Mouse (Mus musculus) ES-Bruce4 (cell line): ENCODE data around the gene Gm10837. TPM values are rescaled to one million over a fixed set of nuclear protein-coding genes. Genes with fewer than 3 reads are reported as not detected.

Experiments
- H3K27ac ChIP-seq: 2 replicates; pipeline ENCODE4 v1.5.1; 2012; ENCODE audit warnings: low read length, inconsistent platforms; ENCODE audit not compliant: insufficient read depth
- H3K27me3 ChIP-seq: 2 replicates; pipeline ENCODE4 v1.6.1; 2012; ENCODE audit warnings: mild to moderate bottlenecking, low read length, inconsistent platforms; ENCODE audit not compliant: control insufficient read depth, poor library complexity, insufficient read depth, severe bottlenecking
- H3K36me3 ChIP-seq: 2 replicates; pipeline ENCODE4 v1.6.1; 2012; ENCODE audit warnings: inconsistent platforms, mild to moderate bottlenecking, low read length, moderate library complexity; ENCODE audit not compliant: control insufficient read depth, poor library complexity, insufficient read depth, severe bottlenecking
- H3K4me1 ChIP-seq: one replicate; pipeline ENCODE4 v1.8.1; 2011; ENCODE audit warnings: low read length; ENCODE audit not compliant: control insufficient read depth, insufficient read depth
- H3K4me3 ChIP-seq: 2 replicates; pipeline ENCODE4 v1.5.1; 2011; ENCODE audit warnings: low read depth, mild to moderate bottlenecking, low read length
- H3K9ac ChIP-seq: 2 replicates; pipeline ENCODE4 v1.6.1; 2012; ENCODE audit warnings: low read depth, mild to moderate bottlenecking, inconsistent platforms; ENCODE audit not compliant: poor library complexity, severe bottlenecking
- H3K9me3 ChIP-seq: replicated peaks from 2 replicates; pipeline ENCODE4 v1.6.1; 2012; ENCODE audit warnings: mild to moderate bottlenecking, low read length, inconsistent platforms; ENCODE audit not compliant: control insufficient read depth, poor library complexity, insufficient read depth, severe bottlenecking
- CTCF ChIP-seq: IDR thresholded peaks from one replicate; pipeline ENCODE4 v1.8.1; 2011; ENCODE audit warnings: low read depth, low read length
- EP300 ChIP-seq: IDR thresholded peaks from 2 replicates; pipeline ENCODE4 v1.6.1; 2011; ENCODE audit warnings: low read depth, low read length; ENCODE audit not compliant: insufficient read depth
- POLR2A ChIP-seq: IDR thresholded peaks from one replicate; pipeline ENCODE4 v1.8.1; 2011; ENCODE audit warnings: low read length; ENCODE audit not compliant: insufficient read depth
- polyA plus RNA-seq: library from polyadenylated mRNA; stranded (reverse); fragments of >200 nt; gene quantifications from 2 replicates; pipeline ENCODE4 v1.2.4, GENCODE M21; 2011; ENCODE audit warnings: low read depth; ENCODE audit not compliant: missing spikeins, insufficient read depth, insufficient read length

Gm10837 gene
- polyA plus RNA-seq, 1 experiment, result not detected

GRCm38 (mm10) chr14:122474041-122474890 lies 16.1 kb upstream of the Gm10837 start:
- no peaks in the 10 kb centered on the region for H3K36me3 ChIP-seq
- no peaks in the 10 kb centered on the region for H3K4me1 ChIP-seq
- peak overlapping the region; percentile 80 for H3K9ac ChIP-seq
- H3K9me3 ChIP-seq, result no peaks in the 10 kb centered on the region
- H3K4me3 ChIP-seq, result peak overlapping the region; percentile 81
- H3K27ac ChIP-seq, result no peak overlapping the region; the same call in 1 of the 2 replicates
- TF ChIP-seq POLR2A (no peak), CTCF (no peak), EP300 (no peak; the same call in 1 of the 2 replicates)
- peaks cover 24% of the 10 kb centered on the region for H3K27me3 ChIP-seq

- Histone ChIP-seq H3K9me3 (no peaks in the 10 kb centered on the region), H3K27ac (no peak within 1 kb of the TSS; the same call in 1 of the 2 replicates), H3K27me3 (peaks cover 29% of the 10 kb centered on the region), H3K4me3 (peak within 1 kb of the TSS; percentile 81), H3K36me3 (no peaks in the 10 kb centered on the region), H3K4me1 (no peaks in the 10 kb centered on the region), H3K9ac (peak within 1 kb of the TSS; percentile 80)
- no peak for TF ChIP-seq POLR2A
- 0 out of 2 replicates have a peak, but pooled peaks have one; percentile 25 for TF ChIP-seq EP300
- TF ChIP-seq CTCF, result no peak
Observed at GRCm38 (mm10) chr14:122474891-122475556, 15.4 kb upstream of the Gm10837 start, which contains the start of gene Zic2. Zic2 (plus strand) TSS chr14:122475435.

GRCm38 (mm10) chr14:122475557-122476040 lies 14.8 kb upstream of the Gm10837 start:
- no peaks in the 10 kb centered on the region for H3K4me1 ChIP-seq
- TF ChIP-seq CTCF (no peak), EP300 (no peak), POLR2A (no peak)

GRCm38 (mm10) chr14:122476041-122476821 lies 14.2 kb upstream of the Gm10837 start:
- H3K36me3 ChIP-seq, result no peaks in the 10 kb centered on the region
- H3K27ac ChIP-seq, result no peak overlapping the region
- TF ChIP-seq EP300 (no peak), CTCF (no peak), POLR2A (no peak)
- H3K9ac ChIP-seq, result peak overlapping the region; percentile 80
- H3K4me3 ChIP-seq, result peak overlapping the region; percentile 67
- H3K4me1 ChIP-seq, result no peaks in the 10 kb centered on the region
- H3K27me3 ChIP-seq, result peaks cover 33% of the 10 kb centered on the region
- no peaks in the 10 kb centered on the region for H3K9me3 ChIP-seq

More at GRCm38 (mm10) chr14:122475557-122476040, 14.8 kb upstream of the Gm10837 start:
- no peaks in the 10 kb centered on the region for H3K36me3 ChIP-seq
- no peaks in the 10 kb centered on the region for H3K9me3 ChIP-seq
- peak overlapping the region; percentile 67 for H3K4me3 ChIP-seq
- H3K9ac ChIP-seq, result peak overlapping the region; percentile 80
- no peak overlapping the region for H3K27ac ChIP-seq
- H3K27me3 ChIP-seq, result peaks cover 33% of the 10 kb centered on the region

- Histone ChIP-seq H3K27ac (no peak overlapping the region), H3K4me3 (peak overlapping the region; percentile 67), H3K9ac (no peak overlapping the region; the same call in 1 of the 2 replicates)
Observed at GRCm38 (mm10) chr14:122476822-122477215, 13.6 kb upstream of the Gm10837 start.

More at GRCm38 (mm10) chr14:122476822-122477215, 13.6 kb upstream of the Gm10837 start:
- H3K36me3 ChIP-seq, result no peaks in the 10 kb centered on the region
- H3K27me3 ChIP-seq, result peaks cover 34% of the 10 kb centered on the region
- H3K4me1 ChIP-seq, result no peaks in the 10 kb centered on the region
- H3K9me3 ChIP-seq, result no peaks in the 10 kb centered on the region
- TF ChIP-seq CTCF (no peak), EP300 (no peak), POLR2A (no peak)
